Mouse (Mus musculus) neutrophil, adult 5-6 weeks (primary cell): ENCODE data around the gene Babam2. TPM values are rescaled to one million over a fixed set of nuclear protein-coding genes. Genes with fewer than 3 reads are reported as not detected.

Experiments
- ATAC-seq: fragments of 151-379, 151-347 bp; 2 replicates; pipeline ENCODE4 v1.8.0; 2017; ENCODE audit warnings: mild to moderate bottlenecking, moderate TSS enrichment; ENCODE audit not compliant: insufficient number of reproducible peaks, poor library complexity, low FRiP score, severe bottlenecking; ENCODE audit errors: extremely low read depth
- total RNA-seq: library from RNA; stranded (forward); fragments of 200-1000 nt; gene quantifications from 2 replicates; pipeline ENCODE4 v1.2.3, GENCODE M21; 2017

Babam2 gene
- total RNA-seq, 1 experiment from 2014 or later = 51.3 TPM

DNA sequence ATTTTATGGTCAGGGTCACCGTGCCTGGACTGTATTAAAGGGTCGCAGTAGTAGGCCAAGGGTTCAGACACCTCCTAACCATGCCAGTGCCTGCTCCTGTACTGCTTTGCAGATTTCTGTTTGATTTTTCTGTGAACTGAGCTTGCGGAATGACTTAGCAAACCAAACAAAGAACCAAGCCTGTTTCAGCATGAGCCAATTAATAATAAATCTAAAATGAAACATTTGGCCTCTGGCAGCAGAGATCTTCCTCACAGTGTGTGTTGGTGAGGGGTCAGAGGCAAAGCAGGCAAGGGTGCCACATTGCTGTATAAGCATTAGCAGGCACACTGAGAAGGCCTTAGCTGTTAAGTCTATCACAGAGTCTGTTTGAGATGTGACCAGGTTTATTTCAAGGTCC lies 342.0 kb downstream of the Babam2 start:
- ATAC-seq = no peak

DNA sequence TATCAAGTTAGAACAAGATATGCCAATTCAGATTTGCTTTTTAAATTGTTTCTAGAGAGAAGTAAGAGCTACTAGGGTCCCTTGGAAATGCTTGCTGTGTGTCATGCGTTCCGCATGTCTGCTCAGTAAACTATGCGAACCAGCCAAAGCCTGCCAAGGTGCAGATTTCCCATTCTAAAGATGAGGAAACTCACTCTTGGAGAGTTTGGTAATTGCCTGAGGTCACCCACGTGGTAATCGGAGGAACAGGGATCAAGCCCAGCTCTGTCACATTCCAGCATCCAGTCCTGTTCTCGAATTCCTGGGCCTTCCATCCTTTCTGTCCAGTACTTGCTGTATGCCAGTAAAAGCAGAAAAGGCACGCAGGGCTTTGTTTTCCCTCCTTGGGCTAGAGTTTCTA lies 345.7 kb downstream of the Babam2 start:
- ATAC-seq = no peak

DNA sequence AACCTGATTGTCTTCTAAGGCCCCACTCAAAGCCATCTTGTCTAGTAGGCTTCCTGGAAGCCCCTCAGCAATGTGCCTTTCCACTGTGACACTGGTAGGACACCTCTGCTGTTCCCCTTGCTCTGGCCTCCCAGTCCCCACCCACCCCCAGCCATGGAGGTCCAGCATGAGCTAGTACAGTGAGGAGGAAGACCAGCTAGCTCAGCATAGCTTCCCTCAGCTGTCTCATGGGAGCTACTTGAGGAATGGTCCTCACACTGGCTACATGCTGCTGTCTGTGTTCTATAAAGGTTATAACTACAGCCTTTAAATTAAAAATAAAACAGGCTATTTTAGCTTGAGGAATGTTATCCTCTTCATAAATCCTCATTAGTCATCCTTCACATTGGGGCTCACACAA lies 346.5 kb downstream of the Babam2 start:
- ATAC-seq = no peak

DNA sequence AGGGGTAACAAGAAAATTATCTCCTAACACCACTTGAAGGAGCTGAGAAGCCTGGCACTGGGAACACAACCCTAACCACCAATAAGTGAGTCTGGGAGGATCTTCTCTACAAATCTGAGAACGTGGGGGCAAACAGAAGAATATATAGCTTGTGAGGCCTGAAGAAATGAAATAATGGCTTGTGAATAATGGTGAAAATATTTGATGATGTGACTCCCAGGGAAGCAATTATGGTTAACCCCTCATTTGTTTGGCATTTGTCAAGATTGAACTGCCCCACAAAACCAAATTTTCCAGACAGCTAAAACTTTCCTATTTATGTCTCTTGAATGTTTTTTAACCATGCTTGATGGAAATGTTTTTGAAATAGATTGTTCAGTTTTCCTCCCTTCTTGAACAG lies 354.4 kb downstream of the Babam2 start:
- ATAC-seq = no peak

DNA sequence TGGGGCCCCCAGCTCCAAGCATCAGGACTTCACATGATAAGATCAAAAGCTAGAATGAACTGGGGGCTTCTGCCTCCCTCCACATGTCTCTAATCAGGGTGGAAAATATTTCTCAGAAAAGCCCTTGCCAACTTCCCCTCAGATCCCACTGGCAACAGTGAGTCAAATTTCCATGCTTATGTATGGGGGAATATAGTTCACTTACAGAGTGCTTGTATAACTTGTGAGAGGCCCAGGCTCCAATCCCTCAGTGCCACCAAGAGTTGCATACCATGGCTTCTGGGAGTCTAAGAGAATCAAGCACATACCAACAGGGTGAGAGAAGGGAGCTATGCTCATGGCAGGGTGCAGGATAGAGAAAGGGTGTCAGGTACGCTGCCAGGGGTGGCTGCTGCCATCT lies 355.0 kb downstream of the Babam2 start:
- no peak for ATAC-seq

DNA sequence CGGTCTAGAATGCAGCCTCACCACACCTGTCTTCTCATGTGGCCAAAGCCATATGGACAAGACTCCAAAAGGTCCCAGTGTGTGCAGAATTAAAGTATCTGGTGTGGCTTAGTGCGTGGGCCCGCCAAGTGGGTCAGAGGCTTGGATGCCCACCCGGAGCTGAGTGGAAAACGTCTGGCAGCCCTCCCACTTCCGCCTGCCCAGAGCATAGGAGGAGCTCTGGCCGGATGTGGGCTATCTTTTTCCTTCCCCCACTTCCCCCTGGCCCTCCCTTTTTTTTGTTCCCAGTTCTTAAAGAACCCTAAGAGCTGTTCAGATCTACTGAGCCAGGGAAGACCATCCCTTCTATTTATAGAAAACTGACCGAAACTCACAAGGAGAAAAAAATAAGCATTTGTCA lies 356.0 kb downstream of the Babam2 start:
- no peak for ATAC-seq

DNA sequence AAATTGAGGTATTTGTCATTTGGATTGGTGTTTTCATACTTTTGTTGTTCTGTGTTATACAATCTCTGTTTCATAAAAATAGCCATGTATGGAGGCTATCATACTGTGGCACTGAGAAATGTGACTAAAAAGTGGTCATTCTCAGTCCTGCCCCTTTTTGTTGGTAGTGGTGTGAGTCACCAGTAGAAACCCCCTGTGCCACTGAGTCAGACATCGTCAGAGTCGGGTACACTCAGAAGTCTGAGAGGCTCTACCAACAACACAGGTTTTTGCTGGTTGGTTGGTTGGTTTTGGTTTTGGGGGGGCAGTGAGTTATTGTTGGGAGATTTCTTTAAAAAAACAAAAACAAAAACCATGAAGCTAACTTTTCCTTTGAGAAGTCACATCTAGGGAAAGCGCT lies 358.2 kb downstream of the Babam2 start:
- no peak for ATAC-seq

DNA sequence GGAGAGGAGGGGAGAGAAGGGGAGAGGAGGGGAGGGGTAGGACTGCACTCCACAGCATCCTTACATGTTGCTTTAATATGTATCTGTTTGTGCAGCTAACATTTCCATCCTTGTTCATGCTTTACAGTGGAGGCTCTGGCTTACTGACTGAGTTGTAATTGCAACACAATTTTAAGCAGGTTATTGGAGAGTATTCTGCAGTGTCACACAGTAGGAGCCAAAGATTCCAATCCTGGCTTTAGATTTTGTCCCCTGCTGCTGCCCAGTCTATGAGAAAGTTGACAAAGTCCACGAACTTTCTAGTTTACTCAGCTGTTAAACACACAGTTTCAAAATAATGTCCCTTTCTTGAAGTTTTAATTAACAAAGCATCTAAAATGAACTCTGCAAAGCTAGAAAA lies 358.6 kb downstream of the Babam2 start:
- ATAC-seq = no peak

DNA sequence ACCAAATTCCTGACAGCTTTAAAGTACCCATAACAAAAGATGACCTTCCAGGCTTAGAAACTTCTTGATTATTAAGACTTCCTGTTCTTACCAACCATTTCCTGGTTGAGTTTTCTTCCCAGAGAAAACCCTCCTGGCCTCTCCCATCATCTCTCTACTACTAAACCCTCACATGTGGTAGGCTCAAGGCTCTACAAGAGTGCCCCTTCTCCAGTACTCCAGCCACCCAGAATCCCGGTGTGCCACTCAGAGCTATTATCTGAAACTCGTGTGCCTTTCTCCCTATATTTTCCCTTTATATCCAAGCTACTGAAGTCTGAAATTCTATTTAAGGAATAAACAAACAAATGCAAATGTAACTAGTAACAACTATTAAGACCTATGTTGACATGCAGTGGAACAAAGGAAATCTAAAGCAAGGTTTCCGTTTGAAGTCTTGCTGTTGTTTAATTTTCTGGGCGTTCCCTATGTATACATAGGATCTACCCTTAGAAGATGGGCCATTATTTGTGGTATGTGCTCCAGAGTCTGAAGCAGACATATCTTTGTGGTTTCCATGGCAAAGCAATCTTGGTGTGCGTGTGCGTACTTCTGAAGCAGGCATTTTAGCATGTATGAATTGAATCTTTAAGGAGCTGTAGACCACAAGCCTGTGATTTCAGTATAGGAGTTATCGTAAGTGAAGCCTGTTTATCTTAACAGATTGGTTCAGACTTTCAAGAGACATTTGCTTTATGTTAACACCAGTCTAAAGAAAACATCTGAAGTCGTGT lies 361.2 kb downstream of the Babam2 start:
- ATAC-seq = no peak

DNA sequence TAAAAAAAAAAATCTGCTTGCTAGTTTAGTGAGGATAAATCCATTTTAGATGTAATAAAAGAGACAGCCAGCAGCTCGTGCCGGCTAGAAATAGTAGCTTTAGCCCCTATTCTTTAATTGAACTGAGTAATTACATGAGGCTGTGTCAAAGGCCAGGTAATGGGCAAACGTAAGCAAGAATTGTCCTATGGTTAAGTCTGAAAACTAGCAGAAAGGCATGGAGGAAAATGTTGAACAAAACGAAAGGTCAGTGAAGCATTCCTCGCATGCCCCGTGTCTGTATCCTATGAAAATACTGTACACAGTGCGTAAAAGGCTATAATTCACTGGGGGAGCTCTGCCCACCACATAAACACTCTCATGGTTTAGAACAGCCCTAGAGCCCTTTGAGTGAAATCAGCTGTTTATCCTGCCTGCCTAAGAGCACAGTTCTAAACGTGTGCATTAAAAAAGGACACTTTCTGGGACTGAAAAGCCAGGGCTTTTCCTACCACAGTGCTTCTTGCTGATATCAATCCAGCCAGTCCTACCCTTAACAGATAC lies 361.8 kb downstream of the Babam2 start:
- no peak for ATAC-seq

DNA sequence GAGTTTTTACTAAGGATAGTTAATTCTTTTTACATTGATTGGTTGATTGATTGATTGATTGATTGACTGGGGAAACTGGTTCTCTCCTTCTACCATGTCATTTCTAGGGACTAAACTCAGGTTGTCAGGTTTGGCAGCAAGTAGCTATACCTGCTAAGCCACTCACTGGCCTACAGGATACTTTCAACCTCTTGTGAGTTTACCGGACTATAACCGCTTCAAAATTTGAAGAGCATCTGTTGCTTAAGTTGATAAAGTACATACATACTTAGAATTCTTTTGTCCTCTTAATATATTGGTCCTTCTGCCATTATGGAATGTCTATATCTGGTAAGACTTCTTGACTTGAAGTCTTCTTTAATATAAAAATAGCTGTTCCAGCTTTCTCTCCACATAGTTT lies 363.0 kb downstream of the Babam2 start:
- no peak for ATAC-seq

DNA sequence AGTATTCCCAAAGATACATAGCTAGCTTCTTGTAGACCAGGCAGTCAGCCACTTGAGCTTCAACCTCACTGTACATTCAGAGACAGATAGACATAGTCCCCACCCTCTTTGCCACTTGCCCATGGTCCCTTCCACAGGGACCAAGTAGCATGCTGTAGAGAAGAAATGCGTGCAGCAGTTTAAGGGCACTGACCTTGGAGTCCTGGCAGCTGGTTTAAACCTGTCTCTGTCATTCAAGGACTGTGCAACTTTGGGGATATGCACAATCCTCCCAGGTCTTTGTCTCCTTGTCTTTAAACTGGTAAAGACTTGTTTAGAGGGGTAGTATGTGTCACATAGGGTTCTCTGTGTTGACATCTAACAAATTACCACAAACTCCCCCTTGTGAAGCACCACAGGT lies 364.4 kb downstream of the Babam2 start:
- no peak for ATAC-seq

DNA sequence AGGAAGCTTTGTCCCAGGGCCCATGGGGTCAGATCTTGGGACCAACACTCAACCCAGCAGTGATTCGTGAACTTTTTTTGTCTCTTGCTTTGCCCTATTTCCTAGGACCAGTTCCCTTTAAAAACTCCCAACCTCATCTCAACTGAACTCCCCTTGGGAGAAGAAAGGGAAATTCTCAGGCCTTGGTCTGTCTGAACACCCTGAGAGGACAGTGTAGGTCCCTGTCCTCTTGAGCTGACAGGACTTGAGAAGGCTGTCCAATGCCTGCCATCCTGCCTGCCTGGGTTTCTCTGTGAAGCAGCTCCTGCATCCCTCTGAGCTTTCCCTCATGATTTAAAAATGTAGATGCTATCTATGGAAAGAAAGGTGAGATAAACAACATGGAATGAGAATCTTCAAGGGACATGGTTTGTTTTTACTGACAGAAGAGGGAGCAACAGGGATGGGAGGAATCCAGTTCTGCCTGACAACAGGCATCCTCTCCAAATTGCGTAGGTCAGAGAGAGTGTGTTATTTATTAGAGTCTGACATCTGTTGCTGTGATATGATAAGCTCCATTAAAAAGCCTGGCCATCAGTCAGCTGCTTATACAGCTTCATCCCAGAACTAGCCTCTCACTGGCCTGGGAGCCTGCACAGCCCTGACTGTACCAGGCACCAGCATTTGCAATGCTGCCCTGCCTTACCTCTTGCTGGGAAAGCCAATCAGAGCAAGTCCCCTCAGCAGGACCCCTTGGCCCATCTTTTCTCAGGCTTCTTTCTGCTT lies 367.0 kb downstream of the Babam2 start:
- ATAC-seq = no peak

DNA sequence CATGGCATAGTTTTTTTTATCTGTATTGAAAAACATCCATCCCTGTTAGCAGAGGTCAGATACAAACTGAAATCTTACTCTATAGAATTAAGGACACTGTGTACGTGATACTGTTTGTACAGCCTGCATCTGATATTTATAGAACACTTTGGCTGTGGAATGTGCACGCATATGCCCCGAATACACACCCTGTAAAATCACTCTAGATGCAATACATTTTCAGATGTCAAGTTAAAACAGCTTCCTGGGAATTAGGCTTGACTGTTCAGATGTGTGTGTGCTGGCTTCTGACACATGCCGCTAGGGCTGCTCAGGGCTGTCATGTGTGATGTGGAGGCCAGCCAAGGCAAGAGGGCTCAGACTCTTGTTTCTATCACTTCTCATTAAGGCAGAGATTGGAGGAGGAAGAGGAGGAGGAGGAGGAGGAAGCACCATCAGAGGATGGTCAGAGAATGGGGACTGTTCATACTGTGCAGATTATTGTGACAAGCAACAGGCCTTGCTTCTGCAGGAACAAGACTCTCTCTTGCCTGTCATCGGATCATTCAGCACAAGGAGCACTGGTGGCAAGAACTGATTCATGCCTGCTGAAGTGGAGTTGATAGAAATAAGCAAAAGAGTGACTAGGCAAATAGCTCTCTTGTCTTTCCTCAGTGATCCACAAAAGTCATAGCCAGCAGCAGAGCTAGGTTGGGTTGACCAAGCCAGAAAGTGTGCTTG lies 368.7 kb downstream of the Babam2 start:
- ATAC-seq = no peak

DNA sequence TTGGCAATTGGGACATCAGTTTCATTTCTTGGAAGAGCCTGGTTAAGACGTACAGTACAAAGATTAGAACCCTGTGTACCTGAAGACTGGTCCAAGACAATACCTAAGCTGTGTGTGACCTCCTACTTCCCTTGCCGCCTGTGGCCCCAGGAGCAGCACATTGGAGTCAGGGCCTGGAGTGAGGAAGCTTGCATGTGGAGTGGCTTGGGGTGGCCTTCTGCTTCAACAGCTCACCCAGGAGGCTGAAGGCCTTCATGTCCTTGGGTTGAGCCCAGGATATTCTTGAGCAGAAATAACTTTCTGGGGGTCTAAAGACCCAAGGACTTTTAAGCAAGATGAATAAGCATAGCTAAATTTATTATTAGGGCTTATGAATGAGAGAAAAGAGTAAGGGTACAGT lies 369.4 kb downstream of the Babam2 start:
- ATAC-seq = no peak

DNA sequence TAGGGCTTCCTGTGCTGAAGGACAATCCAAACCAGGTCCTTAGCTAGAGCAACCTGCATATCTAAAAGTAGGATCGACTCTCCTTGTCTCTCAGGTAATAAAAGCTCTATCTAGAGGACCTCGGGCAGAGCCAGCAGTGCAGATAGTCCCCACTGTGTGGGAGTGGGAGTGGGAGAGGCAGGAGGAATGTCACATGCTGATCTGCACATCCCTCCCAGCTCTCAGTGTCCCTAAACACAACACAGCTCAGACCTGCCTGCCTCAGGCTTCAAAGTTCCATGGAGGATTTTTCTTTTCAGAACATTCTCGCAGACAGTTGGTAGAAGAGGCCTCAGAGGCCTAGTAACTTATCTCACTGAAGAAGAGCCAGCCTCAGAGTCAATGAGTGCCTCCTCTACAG lies 371.1 kb downstream of the Babam2 start:
- no peak for ATAC-seq

DNA sequence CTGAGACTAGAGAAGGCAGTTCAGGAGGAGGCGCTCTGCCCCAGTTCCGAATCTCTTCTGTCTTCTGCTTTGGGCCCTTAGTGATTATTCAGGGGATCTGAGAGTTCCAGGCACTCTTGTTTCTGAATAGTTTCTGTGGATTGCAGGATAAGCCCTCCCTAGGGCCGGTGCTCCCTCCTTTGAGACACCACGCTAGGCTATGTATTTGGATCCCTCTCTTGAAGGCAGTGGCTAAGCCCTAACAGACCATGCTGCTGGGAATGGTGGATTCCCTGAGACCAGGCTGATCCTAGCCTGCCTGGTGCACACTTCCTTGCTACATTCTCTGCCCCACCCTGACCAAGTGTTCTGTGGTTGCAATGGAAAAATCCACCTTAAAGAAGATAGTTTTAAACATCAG lies 371.6 kb downstream of the Babam2 start:
- ATAC-seq = no peak

DNA sequence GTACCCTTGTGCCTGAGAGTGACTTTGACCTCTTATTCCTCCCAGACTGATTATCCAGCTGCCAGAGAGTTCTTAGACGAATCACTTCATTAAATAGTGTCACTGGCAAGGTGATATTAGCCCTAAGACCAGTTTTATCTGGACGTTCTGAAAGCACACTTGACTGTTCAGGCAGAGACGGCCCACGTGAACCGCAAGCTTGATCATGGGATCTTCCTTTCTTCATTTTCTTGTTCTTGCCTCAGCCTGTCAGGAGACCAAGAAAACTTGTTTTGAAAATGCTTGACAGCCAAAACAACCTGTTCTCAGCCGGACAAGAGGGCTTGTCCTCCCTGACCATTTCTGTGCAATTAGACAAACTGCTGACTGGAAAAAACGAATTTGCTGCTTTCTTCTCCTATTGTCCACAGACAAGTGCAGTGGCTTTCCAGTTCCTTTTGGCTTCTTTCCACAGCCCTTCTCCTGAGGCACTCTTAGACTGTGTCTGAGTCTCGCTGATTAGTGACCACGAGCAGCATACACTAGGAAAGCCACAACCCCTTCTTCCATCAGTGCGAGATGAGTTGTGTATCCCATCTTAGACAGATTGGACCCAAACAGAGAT lies 372.2 kb downstream of the Babam2 start:
- no peak for ATAC-seq

DNA sequence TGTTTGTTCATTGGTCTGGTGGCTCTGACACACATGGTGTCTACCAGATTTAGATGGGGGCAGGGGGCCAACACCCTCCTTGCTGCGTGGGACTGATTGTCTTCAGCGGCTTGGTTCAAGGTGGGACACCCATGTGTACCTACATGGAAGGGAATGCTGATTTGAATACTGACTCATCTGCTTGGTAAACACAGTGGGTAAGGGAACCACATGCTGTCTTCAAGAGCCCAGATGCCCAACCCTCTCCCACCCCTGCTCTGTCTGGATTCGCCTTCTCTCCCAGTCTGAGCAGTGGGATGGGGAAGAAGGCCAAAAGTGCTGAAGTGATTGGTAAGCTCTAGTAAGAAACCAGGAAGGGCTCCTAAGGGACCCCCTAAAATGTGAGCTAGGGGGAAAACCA lies 373.3 kb downstream of the Babam2 start:
- no peak for ATAC-seq
